ENCODE assay signal across 10 mouse cellular contexts in the genomic region with DNA sequence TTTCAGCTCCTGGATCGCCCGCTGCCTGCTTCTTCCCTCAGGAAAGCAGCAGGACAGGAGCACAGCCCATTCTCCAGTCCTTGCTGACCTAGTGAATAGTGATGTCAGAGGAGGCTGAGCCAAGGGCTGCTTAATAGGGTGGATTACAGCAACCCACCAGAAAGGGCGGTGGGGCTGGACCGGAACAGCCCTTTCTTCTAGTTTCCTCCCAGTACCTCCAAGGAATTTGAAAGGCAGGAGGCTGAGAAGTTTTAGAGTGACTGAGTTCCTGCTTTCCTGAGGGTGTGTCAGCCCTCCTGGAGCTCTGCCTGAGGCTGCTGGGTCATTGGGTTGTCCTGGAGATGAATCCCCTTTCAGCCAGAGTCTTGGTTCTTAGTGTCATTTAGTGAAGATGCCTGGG. TPM values are rescaled to one million over a fixed set of nuclear protein-coding genes. Genes with fewer than 3 reads are reported as not detected.
DNase-seq lines count a peak whose midpoint lies in the region; ATAC-seq and TF ChIP-seq lines count a peak whose summit lies in the region.
"Had no signal": no experiment of that assay in that cellular context is flagged by ENCODE, and none has a peak within 500 bp of the region (broad histone marks: within the 10 kb centered on the region; RNA-seq: fewer than 3 reads in every experiment).

No protein-coding gene starts in this region.

- peaks cover 47% of the 10 kb centered on the region for H3K4me1 ChIP-seq in neural tube, embryonic 13.5 days (replicated peaks)
- H3K4me1 ChIP-seq in neural tube, embryonic 15.5 days, result peaks cover 19% of the 10 kb centered on the region
- peaks cover 40% of the 10 kb centered on the region for H3K4me1 ChIP-seq in heart, adult 2 months (ENCODE audit: control insufficient read depth, insufficient read depth, low read length)
- 0 out of 2 replicates have a peak, but pooled peaks cover 4% of the 10 kb centered on the region for H3K4me1 ChIP-seq in kidney, postnatal 0 days (replicated peaks; ENCODE audit: insufficient read depth, low read length)
- no peaks in the 10 kb centered on the region for H3K4me1 ChIP-seq in stomach, postnatal 0 days (replicated peaks; ENCODE audit: control insufficient read depth, insufficient read depth)

- 68% methylated on average over 4 of the region's 4 CpGs for WGBS in neural tube, embryonic 13.5 days
- 62% methylated on average over 4 of the region's 4 CpGs for WGBS in neural tube, embryonic 15.5 days
- 53% methylated on average over 4 of the region's 4 CpGs for WGBS in heart, adult 2 months
- 50% methylated on average over 4 of the region's 4 CpGs for WGBS in kidney, postnatal 0 days
- WGBS in stomach, postnatal 0 days, result 65% methylated on average over 4 of the region's 4 CpGs

- H3K36me3 ChIP-seq in neural tube, embryonic 13.5 days, result no peaks in the 10 kb centered on the region
- H3K36me3 ChIP-seq in neural tube, embryonic 15.5 days, result no peaks in the 10 kb centered on the region
- peaks cover 6% of the 10 kb centered on the region for H3K36me3 ChIP-seq in heart, adult 2 months (ENCODE audit: control insufficient read depth, insufficient read depth, low read length)
- H3K36me3 ChIP-seq in kidney, postnatal 0 days (ENCODE audit: insufficient read depth, low read length), result no peaks in the 10 kb centered on the region
- no peaks in the 10 kb centered on the region for H3K36me3 ChIP-seq in stomach, postnatal 0 days (ENCODE audit: control insufficient read depth, insufficient read depth, low read length)
- H3K36me3 ChIP-seq: embryonic facial prominence, embryonic 15.5 days had no signal

- DNase-seq in heart, adult 2 months, result peak; percentile 68 to 76
- DNase-seq in kidney, postnatal 0 days (ENCODE audit: low spot score), result peak; percentile 74
- peak; percentile 17 for DNase-seq in stomach, postnatal 0 days (ENCODE audit: low spot score)
- DNase-seq in yolk sac, embryonic 10.5 days (ENCODE audit: low spot score), result no peak
- no peak for DNase-seq in layer of hippocampus, postnatal 14 days (ENCODE audit: low spot score in 2 of 2)
- DNase-seq: right cerebral cortex, postnatal 14 days had no signal

- H3K4me3 ChIP-seq in neural tube, embryonic 13.5 days, result no peak overlapping the region
- no peak overlapping the region for H3K4me3 ChIP-seq in neural tube, embryonic 15.5 days (replicated peaks)
- peak overlapping the region; percentile 64 for H3K4me3 ChIP-seq in heart, adult 2 months
- H3K4me3 ChIP-seq in kidney, postnatal 0 days (replicated peaks; ENCODE audit: low read depth, low read length), result no peak overlapping the region
- no peak overlapping the region for H3K4me3 ChIP-seq in stomach, postnatal 0 days (ENCODE audit: low read depth, low read length)
- H3K4me3 ChIP-seq: embryonic facial prominence, embryonic 15.5 days; midbrain, embryonic 12.5 days had no signal

- H3K79me2 ChIP-seq in heart, adult 2 months (replicated peaks; ENCODE audit: control insufficient read depth, insufficient read depth, low read length), result peaks cover 8% of the 10 kb centered on the region

- no peaks in the 10 kb centered on the region for H3K9me3 ChIP-seq in neural tube, embryonic 13.5 days
- no peaks in the 10 kb centered on the region for H3K9me3 ChIP-seq in neural tube, embryonic 15.5 days (replicated peaks)
- no peaks in the 10 kb centered on the region for H3K9me3 ChIP-seq in kidney, postnatal 0 days (replicated peaks; ENCODE audit: low read length)
- no peaks in the 10 kb centered on the region for H3K9me3 ChIP-seq in stomach, postnatal 0 days (ENCODE audit: control insufficient read depth, low read length)
- H3K9me3 ChIP-seq: embryonic facial prominence, embryonic 15.5 days; midbrain, embryonic 12.5 days had no signal

- peak; percentile 91 for TF ChIP-seq POLR2A in heart, adult 2 months (IDR thresholded peaks at IDR 0.05; ENCODE audit: insufficient read depth, low read depth, low read length)

- no peak overlapping the region for H3K9ac ChIP-seq in neural tube, embryonic 13.5 days
- no peak overlapping the region for H3K9ac ChIP-seq in neural tube, embryonic 15.5 days (replicated peaks)
- peak overlapping the region; percentile 56 for H3K9ac ChIP-seq in heart, adult 2 months (ENCODE audit: low read depth, low read length)
- H3K9ac ChIP-seq in kidney, postnatal 0 days (ENCODE audit: low read depth, low read length), result 0 out of 2 replicates have a peak overlapping the region, but pooled peaks have one; percentile 13
- no peak overlapping the region for H3K9ac ChIP-seq in stomach, postnatal 0 days (ENCODE audit: low read length)
- H3K9ac ChIP-seq: embryonic facial prominence, embryonic 15.5 days; midbrain, embryonic 12.5 days had no signal

- H3K27ac ChIP-seq in neural tube, embryonic 13.5 days (replicated peaks), result 0 out of 2 replicates have a peak overlapping the region, but pooled peaks have one; percentile 9
- no peak overlapping the region for H3K27ac ChIP-seq in neural tube, embryonic 15.5 days (replicated peaks)
- peak overlapping the region; percentile 94 for H3K27ac ChIP-seq in heart, adult 2 months
- peak overlapping the region; percentile 47; the same call in 1 of the 2 replicates for H3K27ac ChIP-seq in kidney, postnatal 0 days
- no peak overlapping the region for H3K27ac ChIP-seq in stomach, postnatal 0 days (replicated peaks)
- H3K27ac ChIP-seq: embryonic facial prominence, embryonic 15.5 days; midbrain, embryonic 12.5 days had no signal

- no peak overlapping the region for H3K4me2 ChIP-seq in neural tube, embryonic 13.5 days
- H3K4me2 ChIP-seq in neural tube, embryonic 15.5 days, result no peak overlapping the region
- H3K4me2 ChIP-seq in kidney, postnatal 0 days (ENCODE audit: low read length), result peak overlapping the region; percentile 31; the same call in 1 of the 2 replicates
- no peak overlapping the region for H3K4me2 ChIP-seq in stomach, postnatal 0 days (replicated peaks; ENCODE audit: low read depth)
- H3K4me2 ChIP-seq: embryonic facial prominence, embryonic 15.5 days; midbrain, embryonic 12.5 days had no signal

- peak; percentile 96 for TF ChIP-seq EP300 in heart, adult 2 months (IDR thresholded peaks at IDR 0.05; ENCODE audit: insufficient read depth, low read depth, low read length)
- no peak for TF ChIP-seq EP300 in stomach, postnatal 0 days (optimal IDR thresholded peaks at IDR 0.05)

- no peak for ATAC-seq in neural tube, embryonic 13.5 days (ENCODE audit: low read depth)
- no peak for ATAC-seq in neural tube, embryonic 15.5 days (ENCODE audit: low FRiP score)
- peak; percentile 54; the same call in 1 of the 2 replicates for ATAC-seq in kidney, postnatal 0 days (replicated peaks; ENCODE audit: low FRiP score, low read depth)
- peak; percentile 69; the same call in 1 of the 2 replicates for ATAC-seq in stomach, postnatal 0 days (ENCODE audit: low FRiP score, low TSS enrichment)

- TF ChIP-seq CTCF in heart, adult 2 months (IDR thresholded peaks at IDR 0.05), result peak; percentile 56
- TF ChIP-seq CTCF in kidney, postnatal 0 days (IDR thresholded peaks at IDR 0.05; ENCODE audit: low read depth), result no peak
- TF ChIP-seq CTCF in stomach, postnatal 0 days (IDR thresholded peaks at IDR 0.05; ENCODE audit: low read depth), result no peak

- no peaks in the 10 kb centered on the region for H3K27me3 ChIP-seq in neural tube, embryonic 13.5 days
- H3K27me3 ChIP-seq in neural tube, embryonic 15.5 days (replicated peaks), result no peaks in the 10 kb centered on the region
- no peaks in the 10 kb centered on the region for H3K27me3 ChIP-seq in heart, adult 2 months (ENCODE audit: control insufficient read depth, insufficient read depth, low read length)
- no peaks in the 10 kb centered on the region for H3K27me3 ChIP-seq in kidney, postnatal 0 days (ENCODE audit: insufficient read depth, low read length)
- no peaks in the 10 kb centered on the region for H3K27me3 ChIP-seq in stomach, postnatal 0 days (ENCODE audit: control insufficient read depth, insufficient read depth, low read length)
- H3K27me3 ChIP-seq: embryonic facial prominence, embryonic 15.5 days; midbrain, embryonic 12.5 days had no signal

- intact Hi-C loops in heart, adult 2 months (cut with DNase I), result no loop called here

RNA-seq across cellular contexts. Expression of a gene that starts 23.9 kb away (rescaled TPM):
- 13.5 and 15.5 TPM in 2 replicates for polyA plus RNA-seq in neural tube, embryonic 13.5 days (2015; fragmentation: Nextera tagmentation; extraction: Ambion mirVana)
- 16.3 and 16.9 TPM in 2 replicates for polyA plus RNA-seq in neural tube, embryonic 15.5 days (2015; fragmentation: Nextera tagmentation; extraction: Ambion mirVana)
- total RNA-seq in heart, adult 2 months (2021), result 100 to 1,000 TPM in 1 of 2 experiments, 10 to 100 TPM in 1; 96.7 to 116 TPM
- 65.0 and 86.1 TPM in 2 replicates for polyA plus RNA-seq in heart, adult 2 months (2012; rRNA removed)
- 10.4 and 12.0 TPM in 2 replicates for polyA plus RNA-seq in kidney, postnatal 0 days (2015; fragmentation: Nextera tagmentation; extraction: Ambion mirVana)
- 7.2 and 7.6 TPM in 2 replicates for polyA plus RNA-seq in stomach, postnatal 0 days (2015; fragmentation: Nextera tagmentation; extraction: Ambion mirVana)
- 100 to 1,000 TPM; 118 to 128 TPM for total RNA-seq in layer of hippocampus, postnatal 14 days (2021)

Comparison
In these comparisons a context has a peak if more than half of its experiments do, and no peak if none do; other contexts are left out.
1. H3K27ac ChIP-seq: peak in neural tube, embryonic 13.5 days (single experiment), heart, adult 2 months (single experiment) and kidney, postnatal 0 days (single experiment); none in neural tube, embryonic 15.5 days (single experiment) and stomach, postnatal 0 days (single experiment).
2. ATAC-seq: peak in kidney, postnatal 0 days (single experiment) and stomach, postnatal 0 days (single experiment); none in neural tube, embryonic 13.5 days (single experiment) and neural tube, embryonic 15.5 days (single experiment).
3. H3K9ac ChIP-seq: peak in heart, adult 2 months (single experiment) and kidney, postnatal 0 days (single experiment); none in neural tube, embryonic 13.5 days (single experiment), neural tube, embryonic 15.5 days (single experiment) and stomach, postnatal 0 days (single experiment).
4. DNase-seq: peak in heart, adult 2 months (2 of 2), kidney, postnatal 0 days (single experiment) and stomach, postnatal 0 days (single experiment); none in yolk sac, embryonic 10.5 days (single experiment) and layer of hippocampus, postnatal 14 days (0 of 2).